Mouse (Mus musculus): ENCODE data around the gene Clnk.
A peak's percentile ranks its signal among the peaks of the same experiment; 100 is the strongest.

Gene Clnk

GRCm38 (mm10) chr5:38752749-38753148 is 123.9 kb downstream of the Clnk start:
- DNase-seq (ENCODE audit: low read depth, low spot score) = no peak

- no peak for DNase-seq (ENCODE audit: low read depth, low spot score)
Measured at GRCm38 (mm10) chr5:38708940-38709581, 167.6 kb downstream of the Clnk start.

GRCm38 (mm10) chr5:38707364-38708075 is 169.1 kb downstream of the Clnk start:
- no peak for DNase-seq (ENCODE audit: low read depth, low spot score)

GRCm38 (mm10) chr5:38702941-38703340 is 173.7 kb downstream of the Clnk start:
- no peak for DNase-seq (ENCODE audit: low read depth, low spot score)

- DNase-seq (ENCODE audit: low read depth, low spot score) = no peak
Measured at GRCm38 (mm10) chr5:38702091-38702490, 174.5 kb downstream of the Clnk start.

- DNase-seq (ENCODE audit: low read depth, low spot score) = no peak
Measured at GRCm38 (mm10) chr5:38698466-38698865, 178.1 kb downstream of the Clnk start.

- no peak for DNase-seq (ENCODE audit: low read depth, low spot score)
Measured at GRCm38 (mm10) chr5:38698046-38698445, 178.6 kb downstream of the Clnk start.

- DNase-seq (ENCODE audit: low read depth, low spot score) = no peak
Measured at GRCm38 (mm10) chr5:38696616-38697375, 179.8 kb downstream of the Clnk start.

- DNase-seq (ENCODE audit: low read depth, low spot score) = no peak
Measured at GRCm38 (mm10) chr5:38692859-38693258, 183.8 kb downstream of the Clnk start.

GRCm38 (mm10) chr5:38689186-38689585 is 187.4 kb downstream of the Clnk start:
- DNase-seq (ENCODE audit: low read depth, low spot score) = no peak

GRCm38 (mm10) chr5:38687694-38688093 is 188.9 kb downstream of the Clnk start:
- DNase-seq (ENCODE audit: low read depth, low spot score) = no peak

GRCm38 (mm10) chr5:38684164-38684911 is 192.3 kb downstream of the Clnk start, which contains the start of gene Zfp518b:
TSS of gene Zfp518b (minus strand) at chr5:38684826.
- DNase-seq (ENCODE audit: low read depth, low spot score) = peak; percentile 67

GRCm38 (mm10) chr5:38658836-38659235 is 217.8 kb downstream of the Clnk start:
- no peak for DNase-seq (ENCODE audit: low read depth, low spot score)

All from CD4-positive helper T cell, adult 2 months (primary cell).